Mouse (Mus musculus) embryo, embryonic 10 days (tissue): ENCODE data around the gene Hk3.
A peak's percentile ranks its signal among the peaks of the same experiment; 100 is the strongest.

Source experiments
- DNase-seq: peaks from one replicate; pipeline ENCODE4 v3.0.0-alpha.2; 2015; ENCODE audit warnings: low spot score

Hk3 gene

GRCm38 (mm10) chr13:55002090-55002489 lies 19.1 kb downstream of the Hk3 start:
- DNase-seq, result no peak

GRCm38 (mm10) chr13:55000433-55000832 lies 20.8 kb downstream of the Hk3 start:
- DNase-seq, result no peak

GRCm38 (mm10) chr13:54997568-54997967 lies 23.6 kb downstream of the Hk3 start:
- DNase-seq, result no peak

GRCm38 (mm10) chr13:54995161-54995560 lies 26.0 kb downstream of the Hk3 start:
- DNase-seq, result no peak

- DNase-seq, result peak; percentile 83
Measured at GRCm38 (mm10) chr13:54994576-54994975, 26.6 kb downstream of the Hk3 start.

- DNase-seq, result no peak
Measured at GRCm38 (mm10) chr13:54992215-54992614, 29.0 kb downstream of the Hk3 start.

- no peak for DNase-seq
Measured at GRCm38 (mm10) chr13:54988181-54988760, 32.9 kb downstream of the Hk3 start.

- DNase-seq, result no peak
Measured at GRCm38 (mm10) chr13:54987405-54987804, 33.8 kb downstream of the Hk3 start.

- peak; percentile 61 for DNase-seq
Measured at GRCm38 (mm10) chr13:54983614-54984013, 37.6 kb downstream of the Hk3 start.

- DNase-seq, result no peak
Measured at GRCm38 (mm10) chr13:54983001-54983400, 38.2 kb downstream of the Hk3 start.

GRCm38 (mm10) chr13:54980957-54981356 lies 40.2 kb downstream of the Hk3 start:
- DNase-seq, result no peak

- no peak for DNase-seq
Measured at GRCm38 (mm10) chr13:54978804-54979203, 42.4 kb downstream of the Hk3 start.

- no peak for DNase-seq
Measured at GRCm38 (mm10) chr13:54975546-54975945, 45.6 kb downstream of the Hk3 start.

GRCm38 (mm10) chr13:54970521-54971247 lies 50.5 kb downstream of the Hk3 start:
- peak; percentile 83 for DNase-seq

- DNase-seq, result no peak
Measured at GRCm38 (mm10) chr13:54969513-54969912, 51.7 kb downstream of the Hk3 start.

- DNase-seq, result no peak
Measured at GRCm38 (mm10) chr13:54968636-54969035, 52.5 kb downstream of the Hk3 start.

GRCm38 (mm10) chr13:54967501-54967900 lies 53.7 kb downstream of the Hk3 start:
- no peak for DNase-seq

- no peak for DNase-seq
Measured at GRCm38 (mm10) chr13:54965256-54965655, 55.9 kb downstream of the Hk3 start.

- no peak for DNase-seq
Measured at GRCm38 (mm10) chr13:54960491-54960890, 60.7 kb downstream of the Hk3 start.

- no peak for DNase-seq
Measured at GRCm38 (mm10) chr13:54959842-54960241, 61.3 kb downstream of the Hk3 start.

- no peak for DNase-seq
Measured at GRCm38 (mm10) chr13:54959059-54959701, 62.0 kb downstream of the Hk3 start.

- no peak for DNase-seq
Measured at GRCm38 (mm10) chr13:54957281-54957680, 63.9 kb downstream of the Hk3 start.
